Mouse (Mus musculus): ENCODE data around the gene Pnrc1. TPM values are rescaled to one million over a fixed set of nuclear protein-coding genes. Genes with fewer than 3 reads are reported as not detected.
"Not testable (repeated sequence)": the region's sequence is repeated elsewhere in the genome, so short reads cannot be mapped to it uniquely, and the experiment has no call there.

Gene Pnrc1
- 95.5 and 99.5 TPM in 2 replicates for polyA plus RNA-seq (2016; fragmentation: Nextera tagmentation; extraction: Ambion mirVana)

DNA sequence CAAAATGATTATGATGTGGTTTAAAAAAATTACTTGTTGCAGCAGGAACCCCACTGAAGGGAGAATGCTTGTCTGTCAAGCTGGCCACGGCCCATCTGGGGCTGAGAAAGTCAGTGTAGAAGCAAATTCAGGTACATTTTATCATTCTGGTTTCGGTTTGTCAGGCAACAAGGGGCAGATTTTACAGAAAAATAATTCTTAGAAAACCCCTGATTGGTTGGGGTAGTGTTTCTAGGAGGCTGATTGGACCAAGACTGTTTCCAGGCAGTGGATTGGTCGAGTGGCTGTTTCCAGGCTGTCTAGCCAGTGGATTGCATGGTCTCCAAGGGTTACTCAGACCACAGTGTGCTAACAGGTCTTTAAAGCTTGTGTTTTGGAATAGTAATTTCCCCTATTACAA, at the start of gene Pnrc1:
TSS of gene Pnrc1 (minus strand) at position 162 of the 400 bp plus-strand sequence.
- 72% methylated on average over 3 of the region's 3 CpGs for WGBS
- no peaks in the 10 kb centered on the region for H3K36me3 ChIP-seq (replicated peaks)
- H3K27me3 ChIP-seq = no peaks in the 10 kb centered on the region; the same call in 1 of the 2 replicates
- H3K27ac ChIP-seq = no peak within 1 kb of the TSS
- no peak within 1 kb of the TSS for H3K4me2 ChIP-seq
- no peak within 1 kb of the TSS for H3K9ac ChIP-seq
- H3K4me3 ChIP-seq (replicated peaks) = no peak within 1 kb of the TSS
- ATAC-seq (ENCODE audit: low FRiP score) = no peak
- no peaks in the 10 kb centered on the region for H3K4me1 ChIP-seq
- H3K9me3 ChIP-seq = no peaks in the 10 kb centered on the region

GRCm38 (mm10) chr4:33337999-33338398, 48.0 kb upstream of the Pnrc1 start:
- H3K27ac ChIP-seq = no peak overlapping the region
- no peak overlapping the region for H3K9ac ChIP-seq
- WGBS = 89% methylated on average over 1 of the region's 1 CpGs

GRCm38 (mm10) chr4:33332956-33333455, 43.0 kb upstream of the Pnrc1 start:
- WGBS = 87% methylated on average over 1 of the region's 1 CpGs
- H3K36me3 ChIP-seq (replicated peaks) = peaks cover 55% of the 10 kb centered on the region

More at GRCm38 (mm10) chr4:33337999-33338398, 48.0 kb upstream of the Pnrc1 start:
- Histone ChIP-seq H3K36me3 (replicated peaks) (peaks cover 63% of the 10 kb centered on the region), H3K27me3 (no peaks in the 10 kb centered on the region), H3K9me3 (no peaks in the 10 kb centered on the region), H3K4me3 (replicated peaks) (no peak overlapping the region), H3K4me1 (no peaks in the 10 kb centered on the region), H3K4me2 (no peak overlapping the region)
- no peak for ATAC-seq (ENCODE audit: low FRiP score)

GRCm38 (mm10) chr4:33331147-33331546, 41.2 kb upstream of the Pnrc1 start:
- WGBS = 94% methylated on average over 4 of the region's 4 CpGs
- H3K4me1 ChIP-seq = no peaks in the 10 kb centered on the region
- no peak overlapping the region for H3K4me2 ChIP-seq
- no peaks in the 10 kb centered on the region for H3K27me3 ChIP-seq
- no peaks in the 10 kb centered on the region for H3K9me3 ChIP-seq
- H3K36me3 ChIP-seq (replicated peaks) = peaks cover 58% of the 10 kb centered on the region
- H3K4me3 ChIP-seq (replicated peaks) = no peak overlapping the region
- H3K9ac ChIP-seq = no peak overlapping the region
- ATAC-seq (ENCODE audit: low FRiP score) = no peak
- no peak overlapping the region for H3K27ac ChIP-seq

More at GRCm38 (mm10) chr4:33332956-33333455, 43.0 kb upstream of the Pnrc1 start:
- Histone ChIP-seq H3K4me3 (replicated peaks) (no peak overlapping the region), H3K9me3 (no peaks in the 10 kb centered on the region), H3K4me1 (no peaks in the 10 kb centered on the region), H3K27ac (no peak overlapping the region), H3K27me3 (no peaks in the 10 kb centered on the region), H3K9ac (no peak overlapping the region), H3K4me2 (no peak overlapping the region)
- no peak for ATAC-seq (ENCODE audit: low FRiP score)

DNA sequence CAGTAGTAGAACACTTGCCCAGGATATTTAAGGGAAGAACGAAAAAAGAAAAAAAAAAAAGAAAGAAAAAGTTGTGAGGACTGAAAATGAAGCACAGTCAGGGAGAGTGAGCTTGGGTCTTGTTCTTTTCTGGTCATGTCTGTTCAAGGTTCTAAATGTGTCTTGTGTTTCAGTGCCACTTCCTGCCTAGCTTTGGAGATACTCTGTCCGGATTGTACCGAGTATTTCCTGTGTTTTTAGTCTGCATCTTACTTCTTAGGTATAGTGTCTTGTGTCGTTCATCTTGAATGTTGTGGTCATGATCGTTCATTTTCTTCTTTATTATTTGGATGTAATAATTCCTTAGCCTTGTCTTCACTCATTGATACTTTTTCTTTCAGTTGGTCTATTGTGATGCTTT, 25.9 kb upstream of the Pnrc1 start:
- Histone ChIP-seq H3K4me2 (no peak overlapping the region), H3K9ac (no peak overlapping the region), H3K27me3 (no peaks in the 10 kb centered on the region), H3K4me3 (replicated peaks) (no peak overlapping the region), H3K27ac (no peak overlapping the region), H3K9me3 (no peaks in the 10 kb centered on the region), H3K36me3 (replicated peaks) (peaks cover 9% of the 10 kb centered on the region; the same call in 1 of the 2 replicates), H3K4me1 (peaks cover 12% of the 10 kb centered on the region)
- WGBS = 84% methylated on average over 5 of the region's 5 CpGs
- ATAC-seq (ENCODE audit: low FRiP score) = no peak

DNA sequence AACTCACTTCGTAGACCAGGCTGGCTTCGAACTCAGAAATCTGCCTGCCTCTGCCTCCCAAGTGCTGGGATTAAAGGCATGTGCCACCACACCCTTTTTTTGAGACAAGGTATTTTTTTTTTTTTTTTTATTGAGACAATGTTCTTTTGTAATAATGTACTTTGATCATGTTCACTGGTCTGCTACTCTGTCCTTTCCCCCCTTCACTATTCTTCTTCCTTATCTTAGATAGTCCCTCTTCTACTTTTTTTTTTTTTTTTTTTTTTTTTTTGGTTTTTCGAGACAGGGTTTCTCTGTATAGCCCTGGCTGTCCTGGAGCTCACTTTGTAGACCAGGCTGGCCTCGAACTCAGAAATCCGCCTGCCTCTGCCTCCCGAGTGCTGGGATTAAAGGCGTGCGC, 24.2 kb upstream of the Pnrc1 start:
- not testable (repeated sequence) for ATAC-seq (ENCODE audit: low FRiP score); H3K9ac ChIP-seq; H3K36me3 ChIP-seq (replicated peaks); H3K4me3 ChIP-seq (replicated peaks); H3K9me3 ChIP-seq; H3K27ac ChIP-seq; H3K4me2 ChIP-seq; H3K27me3 ChIP-seq
- peaks cover 13% of the 10 kb centered on the region for H3K4me1 ChIP-seq
- 95% methylated on average over 6 of the region's 8 CpGs for WGBS

- Histone ChIP-seq H3K9ac (peak overlapping the region; percentile 80), H3K27me3 (no peaks in the 10 kb centered on the region), H3K9me3 (no peaks in the 10 kb centered on the region), H3K4me1 (peaks cover 13% of the 10 kb centered on the region), H3K4me2 (peak overlapping the region; percentile 72), H3K27ac (no peak overlapping the region; the same call in 1 of the 2 replicates), H3K36me3 (replicated peaks) (no peaks in the 10 kb centered on the region), H3K4me3 (replicated peaks) (peak overlapping the region; percentile 92)
- peak; percentile 13; the same call in 1 of the 2 replicates for ATAC-seq (ENCODE audit: low FRiP score)
- 21% methylated on average over 12 of the region's 12 CpGs for WGBS
These were observed 21.0 kb upstream of the Pnrc1 start for GRCm38 (mm10) chr4:33310840-33311437.

DNA sequence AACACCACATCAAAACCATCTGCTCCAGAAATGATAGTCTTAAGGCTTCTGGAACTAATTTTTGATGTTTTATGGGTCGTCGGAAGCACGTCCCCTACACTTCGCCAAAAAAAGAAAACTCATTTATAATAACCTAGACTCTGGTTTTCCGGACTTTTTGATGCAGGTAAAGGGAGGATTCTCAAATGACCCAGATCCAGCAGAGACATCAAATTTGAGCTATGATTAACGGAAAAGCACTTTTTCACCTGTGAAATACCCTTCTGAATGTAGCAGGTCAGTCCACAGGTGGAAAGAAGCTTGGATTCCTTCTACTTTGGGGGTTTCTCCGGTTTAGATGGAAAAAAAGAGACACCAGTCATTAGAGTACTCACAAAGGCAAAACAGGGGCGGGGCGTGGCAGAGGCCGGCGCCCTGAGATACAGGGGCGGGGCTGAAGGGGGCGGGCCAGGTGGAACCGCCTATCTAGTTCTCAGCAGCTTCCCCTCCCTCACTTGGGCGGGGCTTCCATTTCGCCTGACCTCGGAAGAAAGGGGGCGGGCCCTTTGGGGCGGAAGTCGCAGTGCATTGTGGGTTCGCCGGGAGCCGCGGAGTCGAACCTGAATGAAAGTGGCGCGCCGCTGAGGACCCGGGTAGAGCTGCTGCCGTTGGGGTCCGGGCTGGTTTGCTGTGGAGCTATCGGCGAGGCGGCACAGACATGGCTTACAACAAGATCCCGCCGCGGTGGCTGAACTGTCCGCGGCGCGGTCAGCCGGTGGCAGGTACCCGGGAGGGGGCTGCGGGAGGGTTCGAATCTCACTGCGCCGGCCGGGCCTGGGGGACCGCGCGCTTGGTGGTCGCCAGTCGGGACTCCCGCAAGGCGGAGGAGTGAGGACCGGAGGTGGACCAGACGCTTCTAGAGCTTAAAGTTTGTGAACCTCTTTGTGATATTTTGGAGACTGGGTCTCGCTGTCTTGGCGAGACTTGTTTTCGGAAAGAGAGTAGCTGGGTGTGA, 20.1 kb upstream of the Pnrc1 start, which contains the start of gene Rngtt:
TSS of gene Rngtt (plus strand) at position 548 of the 994 bp plus-strand sequence.
- H3K9ac ChIP-seq = peak within 1 kb of the TSS; percentile 80
- peak; percentile 96 for ATAC-seq (ENCODE audit: low FRiP score)
- H3K27ac ChIP-seq = peak within 1 kb of the TSS; percentile 54
- WGBS = 3% methylated on average over 60 of the region's 60 CpGs
- H3K36me3 ChIP-seq (replicated peaks) = no peaks in the 10 kb centered on the region
- peak within 1 kb of the TSS; percentile 72 for H3K4me2 ChIP-seq
- peaks cover 13% of the 10 kb centered on the region for H3K4me1 ChIP-seq
- H3K27me3 ChIP-seq = no peaks in the 10 kb centered on the region
- no peaks in the 10 kb centered on the region for H3K9me3 ChIP-seq
- H3K4me3 ChIP-seq (replicated peaks) = peak within 1 kb of the TSS; percentile 92

GRCm38 (mm10) chr4:33307146-33307545, 17.2 kb upstream of the Pnrc1 start:
- H3K4me2 ChIP-seq = no peak overlapping the region
- H3K4me3 ChIP-seq (replicated peaks) = no peak overlapping the region
- no peaks in the 10 kb centered on the region for H3K9me3 ChIP-seq
- H3K9ac ChIP-seq = no peak overlapping the region
- H3K27ac ChIP-seq = no peak overlapping the region
- H3K36me3 ChIP-seq (replicated peaks) = no peaks in the 10 kb centered on the region
- H3K27me3 ChIP-seq = no peaks in the 10 kb centered on the region
- no peak for ATAC-seq (ENCODE audit: low FRiP score)
- peaks cover 13% of the 10 kb centered on the region for H3K4me1 ChIP-seq
- WGBS = 76% methylated on average over 4 of the region's 4 CpGs

GRCm38 (mm10) chr4:33303057-33303456, 13.1 kb upstream of the Pnrc1 start:
- H3K4me3 ChIP-seq (replicated peaks) = no peak overlapping the region
- no peak overlapping the region for H3K9ac ChIP-seq
- H3K4me1 ChIP-seq = no peaks in the 10 kb centered on the region
- no peaks in the 10 kb centered on the region for H3K27me3 ChIP-seq
- H3K4me2 ChIP-seq = no peak overlapping the region
- no peak overlapping the region for H3K27ac ChIP-seq
- no peaks in the 10 kb centered on the region for H3K9me3 ChIP-seq
- no peaks in the 10 kb centered on the region for H3K36me3 ChIP-seq (replicated peaks)
- no peak for ATAC-seq (ENCODE audit: low FRiP score)
- WGBS = 100% methylated on average over 1 of the region's 1 CpGs

DNA sequence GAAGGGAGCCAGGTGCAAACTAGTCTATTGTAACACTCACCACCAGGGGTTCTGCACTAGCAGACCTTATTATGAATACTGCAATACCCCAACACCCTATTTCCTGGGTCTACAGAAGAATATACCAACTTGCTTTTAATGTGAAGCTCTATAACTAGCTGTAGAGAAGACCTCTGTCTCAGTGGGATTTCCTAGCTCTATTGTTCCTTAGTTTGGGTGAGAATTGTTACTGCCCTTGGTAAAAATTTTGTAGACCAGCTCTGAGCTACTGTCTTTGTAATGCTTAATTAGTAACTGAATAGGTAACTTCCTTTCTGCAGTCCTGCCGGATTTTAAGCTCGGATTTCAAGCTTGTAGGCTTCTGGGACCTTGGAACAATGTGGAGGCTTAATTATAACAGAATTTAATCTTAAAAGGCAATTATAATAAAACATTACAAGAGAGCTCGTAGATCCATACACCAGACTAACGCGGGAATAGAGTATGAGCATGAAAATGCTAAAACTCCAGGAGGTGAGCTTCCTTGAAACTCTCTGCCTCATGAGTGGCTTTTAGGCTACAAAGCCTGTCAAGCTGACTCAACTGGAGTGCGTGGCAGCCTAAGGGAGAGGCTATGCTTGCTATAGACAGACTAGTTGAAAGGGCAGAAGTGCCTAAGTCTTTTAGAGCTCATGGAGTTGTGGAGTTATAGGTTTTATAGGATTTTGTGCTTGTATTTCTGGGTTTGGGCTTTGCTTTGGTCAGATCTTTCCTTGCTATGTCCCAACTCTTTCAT, 11.1 kb upstream of the Pnrc1 start:
- H3K9ac ChIP-seq; H3K27me3 ChIP-seq; H3K9me3 ChIP-seq; H3K4me2 ChIP-seq; H3K4me1 ChIP-seq; H3K4me3 ChIP-seq (replicated peaks); H3K36me3 ChIP-seq (replicated peaks); H3K27ac ChIP-seq; ATAC-seq (ENCODE audit: low FRiP score): not testable (repeated sequence)
- WGBS = 67% methylated on average over 6 of the region's 6 CpGs

Data from forebrain, embryonic 12.5 days (tissue).